Mouse (Mus musculus): ENCODE data around the gene Gadl1.
"Not testable (repeated sequence)": the region's sequence is repeated elsewhere in the genome, so short reads cannot be mapped to it uniquely, and the experiment has no call there.

Gadl1 gene

GRCm38 (mm10) chr9:116025371-116025770 is 116.1 kb downstream of the Gadl1 start:
- no peak for DNase-seq (ENCODE audit: low spot score)

DNA sequence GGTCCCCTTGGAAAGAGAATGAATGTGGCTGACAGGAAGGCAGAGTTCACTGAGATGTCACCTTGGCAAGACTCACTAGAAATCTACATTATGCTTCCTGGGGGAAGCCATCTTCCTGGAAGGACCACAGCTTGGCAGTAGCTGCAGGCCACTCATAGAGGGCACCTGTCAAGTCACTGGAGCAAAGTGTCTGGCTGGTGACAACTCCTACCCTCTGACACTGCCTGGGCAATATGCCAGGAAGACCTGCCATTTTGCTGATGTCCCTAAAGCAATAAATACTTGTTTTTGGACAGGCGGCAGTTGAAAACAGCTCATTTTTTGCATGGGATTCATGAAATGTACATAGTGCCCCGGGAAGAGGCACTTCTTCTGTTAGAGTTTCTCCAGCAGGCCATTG is 119.8 kb downstream of the Gadl1 start:
- no peak for DNase-seq (ENCODE audit: low spot score)

DNA sequence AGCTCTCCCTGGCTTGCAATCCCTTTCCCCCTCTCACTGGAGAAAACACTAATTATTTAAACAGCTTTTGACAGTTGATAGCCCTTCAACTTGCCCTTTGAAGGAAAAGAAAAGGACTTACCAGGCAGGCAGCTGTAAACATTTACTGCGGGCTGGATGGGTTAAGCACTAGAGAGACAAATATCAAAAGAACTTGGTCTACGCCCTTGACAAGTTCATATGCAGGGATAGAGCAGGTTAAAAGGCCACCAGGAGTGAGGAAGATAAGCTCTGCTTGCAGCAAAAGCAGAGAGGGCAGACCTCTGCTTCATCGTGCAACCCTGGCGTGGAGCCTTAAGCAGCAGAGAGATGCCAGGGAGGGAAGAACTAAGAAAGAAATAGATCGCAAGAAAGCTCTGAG is 123.5 kb downstream of the Gadl1 start:
- DNase-seq (ENCODE audit: low spot score), result no peak

DNA sequence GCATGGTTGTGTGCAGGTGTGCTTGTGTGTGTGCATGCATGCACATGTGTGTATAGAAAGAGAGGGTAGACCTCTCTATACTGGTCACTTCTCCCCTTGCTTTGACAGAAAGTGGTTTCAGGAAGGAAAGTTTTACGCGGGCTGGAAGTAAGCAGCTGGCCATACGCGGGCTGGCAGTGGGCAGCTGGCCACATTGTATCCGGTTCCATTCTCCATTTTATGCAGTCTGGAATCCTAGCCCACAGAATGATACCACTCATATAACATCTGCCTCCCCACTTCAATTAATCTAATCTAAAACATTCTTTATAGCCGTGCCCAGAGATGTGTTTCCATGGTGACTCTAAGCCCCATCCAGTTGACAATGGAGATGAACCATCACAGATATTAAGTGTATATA is 129.0 kb downstream of the Gadl1 start:
- DNase-seq (ENCODE audit: low spot score), result no peak

- no peak for DNase-seq (ENCODE audit: low spot score)
Observed at GRCm38 (mm10) chr9:116039981-116040380, 130.7 kb downstream of the Gadl1 start.

DNA sequence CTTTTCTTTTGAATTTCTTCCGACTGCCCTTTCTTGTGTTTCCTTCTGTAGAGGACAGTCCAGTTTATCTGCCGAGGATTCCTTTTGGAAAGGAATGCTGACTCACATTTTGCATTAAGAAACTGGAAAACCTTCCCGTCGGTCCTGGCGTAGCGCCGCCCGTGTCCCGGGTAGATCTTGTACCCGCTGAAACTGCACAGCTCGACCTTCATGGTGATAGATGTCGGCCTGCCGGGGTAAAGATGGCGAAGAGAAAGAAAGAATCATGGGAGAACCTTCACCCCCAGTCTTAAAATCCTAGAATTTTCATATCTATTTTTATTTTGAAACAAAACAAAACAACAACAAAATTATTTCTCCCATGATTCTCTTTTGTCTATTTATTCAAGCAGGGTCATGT is 131.6 kb downstream of the Gadl1 start:
- DNase-seq (ENCODE audit: low spot score), result not testable (repeated sequence)

- no peak for DNase-seq (ENCODE audit: low spot score)
Observed at GRCm38 (mm10) chr9:116041369-116041768, 132.1 kb downstream of the Gadl1 start.

DNA sequence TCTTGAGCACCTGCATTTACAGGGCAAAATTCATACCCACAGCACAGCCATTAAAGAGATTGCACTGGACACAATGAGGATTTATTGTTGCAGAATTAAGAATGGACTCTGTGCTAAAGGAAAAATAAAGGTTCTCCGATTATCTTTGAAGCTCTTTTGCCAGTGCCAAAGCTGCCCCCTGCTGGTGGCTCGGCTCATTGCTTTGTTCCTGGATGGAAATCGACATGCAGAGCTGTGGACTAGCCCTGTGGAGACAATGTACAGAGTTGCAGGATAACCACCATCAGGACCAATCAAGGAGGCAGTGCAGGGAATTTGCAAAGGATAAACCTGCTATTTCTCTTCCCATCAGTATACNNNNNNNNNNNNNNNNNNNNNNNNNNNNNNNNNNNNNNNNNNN is 132.5 kb downstream of the Gadl1 start:
- peak; percentile 25 for DNase-seq (ENCODE audit: low spot score)

GRCm38 (mm10) chr9:116049985-116050384 is 140.7 kb downstream of the Gadl1 start:
- no peak for DNase-seq (ENCODE audit: low spot score)

- DNase-seq (ENCODE audit: low spot score), result no peak
Observed at GRCm38 (mm10) chr9:116053976-116054375, 144.7 kb downstream of the Gadl1 start.

- DNase-seq (ENCODE audit: low spot score), result no peak
Observed at GRCm38 (mm10) chr9:116058475-116058874, 149.2 kb downstream of the Gadl1 start.

DNA sequence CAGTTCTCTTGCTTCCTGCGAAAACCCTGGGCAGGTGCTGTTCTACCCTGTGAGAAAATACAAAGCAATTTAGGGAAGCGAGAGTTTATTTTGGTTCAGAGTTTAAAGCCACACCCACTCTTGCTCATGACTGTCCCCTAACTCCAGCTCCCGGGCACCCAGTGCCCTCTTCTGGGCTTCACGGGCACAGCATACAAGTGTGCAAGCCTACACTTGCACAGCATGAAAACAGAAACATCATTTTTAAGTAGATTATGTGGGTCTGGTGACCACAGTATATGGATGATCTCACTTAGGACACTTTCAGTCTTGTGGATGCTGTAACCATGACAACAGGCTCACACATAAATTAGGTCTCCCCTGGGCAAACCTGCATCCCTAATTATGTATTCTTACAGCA is 149.9 kb downstream of the Gadl1 start:
- no peak for DNase-seq (ENCODE audit: low spot score)

DNA sequence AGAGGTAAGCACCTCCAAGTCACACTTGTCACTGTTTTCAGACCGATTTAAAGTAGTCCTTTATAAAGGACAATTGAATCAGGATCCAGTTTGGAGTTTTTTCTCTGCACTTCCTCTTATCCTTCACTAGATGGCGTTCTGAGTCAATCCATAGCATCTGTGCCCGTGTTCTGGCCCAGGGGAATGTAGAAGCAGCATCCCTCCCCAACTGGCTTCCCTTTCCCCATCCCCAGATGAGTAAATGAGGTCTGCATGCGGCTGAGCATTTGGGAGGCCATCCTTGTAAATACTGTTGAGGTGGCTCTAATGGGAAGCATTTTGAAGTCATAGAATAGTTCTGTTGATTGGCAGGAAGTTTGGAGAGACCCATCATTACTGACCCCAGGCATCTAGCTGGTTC is 151.4 kb downstream of the Gadl1 start:
- DNase-seq (ENCODE audit: low spot score), result no peak

DNA sequence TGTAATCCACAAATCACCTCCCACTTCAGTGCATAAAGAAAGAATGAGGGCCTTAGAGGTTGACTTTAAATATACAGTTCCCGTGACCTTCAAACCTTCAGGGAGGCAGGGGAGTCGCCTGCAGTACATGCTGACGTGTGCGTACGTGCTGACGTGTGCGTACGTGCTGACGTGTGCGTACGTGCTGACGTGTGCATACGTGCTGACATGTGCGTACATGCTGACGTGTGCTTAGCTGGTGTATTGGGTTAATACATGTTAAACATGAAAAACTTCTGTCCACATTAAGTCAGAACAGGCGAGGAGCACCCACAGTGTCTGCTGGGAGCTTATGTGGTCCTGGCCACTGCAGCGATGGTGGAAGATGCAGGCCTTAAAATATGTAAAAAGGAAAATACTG is 155.5 kb downstream of the Gadl1 start:
- no peak for DNase-seq (ENCODE audit: low spot score)

DNA sequence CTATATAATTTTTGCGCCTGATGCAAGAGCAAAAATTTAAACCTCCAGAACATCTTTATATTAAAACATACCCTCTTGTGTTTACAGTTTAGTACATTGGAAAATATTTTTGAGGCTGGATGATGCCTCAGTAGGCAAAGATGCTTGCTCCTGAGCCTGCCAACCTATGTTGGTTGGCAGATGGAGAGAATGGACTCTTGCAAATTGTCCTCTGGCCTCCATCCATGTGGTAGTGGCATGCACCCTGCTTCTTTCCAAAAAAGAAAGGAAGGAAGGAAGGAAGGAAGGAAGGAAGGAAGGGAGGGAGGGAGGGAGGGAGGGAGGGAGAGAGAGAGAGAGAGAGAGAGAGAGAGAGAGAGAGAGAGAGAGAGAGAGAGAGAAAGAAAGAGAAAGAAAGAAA is 162.3 kb downstream of the Gadl1 start:
- not testable (repeated sequence) for DNase-seq (ENCODE audit: low spot score)

GRCm38 (mm10) chr9:116076163-116076562 is 166.9 kb downstream of the Gadl1 start:
- DNase-seq (ENCODE audit: low spot score), result no peak

GRCm38 (mm10) chr9:116076946-116077345 is 167.7 kb downstream of the Gadl1 start:
- no peak for DNase-seq (ENCODE audit: low spot score)

GRCm38 (mm10) chr9:116077419-116077818 is 168.2 kb downstream of the Gadl1 start:
- no peak for DNase-seq (ENCODE audit: low spot score)

DNA sequence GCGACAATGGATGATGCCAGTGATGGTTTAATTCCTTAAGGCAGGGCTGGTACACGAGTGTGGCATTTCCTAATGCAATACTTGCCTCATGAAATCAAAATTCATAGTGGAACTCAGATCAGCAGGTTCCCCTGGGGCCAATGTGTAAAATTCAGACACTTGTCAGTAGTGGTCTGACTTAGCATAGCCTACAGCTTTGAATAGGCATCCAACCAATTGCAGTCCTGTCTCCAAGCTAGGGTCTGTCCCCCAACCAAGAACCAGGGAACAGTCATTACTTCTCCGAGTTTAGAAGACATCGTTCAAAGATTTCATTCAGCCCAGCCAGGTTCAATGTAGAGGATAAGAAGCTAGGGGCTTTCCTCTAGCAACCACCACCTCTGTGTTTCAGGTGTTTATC is 172.5 kb downstream of the Gadl1 start:
- DNase-seq (ENCODE audit: low spot score), result no peak

DNA sequence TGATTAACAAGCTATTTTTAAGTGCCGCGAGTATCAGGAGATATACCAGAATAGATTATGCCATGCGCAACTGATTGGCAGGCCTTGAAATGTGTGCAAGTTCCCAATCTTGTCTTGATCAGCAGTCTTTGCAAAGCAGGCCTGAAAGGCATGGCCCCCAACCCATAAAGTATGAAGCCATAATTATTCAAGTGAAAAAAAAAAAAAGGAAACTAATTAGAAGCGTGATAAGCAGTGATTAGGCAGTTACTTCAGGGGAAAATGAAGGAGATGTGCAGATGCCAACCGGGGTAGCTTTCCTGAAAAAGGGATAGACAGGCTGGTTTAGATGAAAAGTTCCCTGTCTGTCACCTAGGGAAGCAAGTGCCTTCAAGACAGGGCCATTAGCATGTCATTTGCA is 174.0 kb downstream of the Gadl1 start:
- DNase-seq (ENCODE audit: low spot score), result no peak

- DNase-seq (ENCODE audit: low spot score), result no peak
Observed at GRCm38 (mm10) chr9:116083726-116084323, 174.6 kb downstream of the Gadl1 start.

GRCm38 (mm10) chr9:116084324-116084931 is 175.2 kb downstream of the Gadl1 start:
- no peak for DNase-seq (ENCODE audit: low spot score)

- no peak for DNase-seq (ENCODE audit: low spot score)
Observed at GRCm38 (mm10) chr9:116085999-116086398, 176.7 kb downstream of the Gadl1 start.

DNA sequence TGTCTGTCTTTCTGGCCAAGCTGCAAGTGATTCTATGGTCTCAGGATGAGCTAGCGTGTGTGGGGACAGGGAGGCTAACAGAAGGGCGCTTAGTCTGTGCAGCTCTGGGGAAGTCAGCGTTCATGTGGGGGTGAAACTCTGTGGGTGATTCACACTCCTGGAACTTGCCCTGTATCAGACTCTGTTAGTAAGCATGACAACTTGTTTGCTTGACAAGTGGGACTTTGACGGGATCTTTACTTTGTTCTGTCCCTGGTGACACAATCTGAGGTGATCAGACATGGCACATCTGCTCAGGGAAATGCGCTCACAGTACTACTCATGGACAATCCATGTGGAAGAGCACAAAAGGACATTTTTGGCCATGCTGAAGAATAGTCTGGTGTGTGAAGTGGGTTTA is 178.0 kb downstream of the Gadl1 start:
- no peak for DNase-seq (ENCODE audit: low spot score)
